Mouse (Mus musculus): ENCODE results near the gene Olfr435.
"Not testable (repeated sequence)": the region's sequence is repeated elsewhere in the genome, so short reads cannot be mapped to it uniquely, and the experiment has no call there.

The Olfr435 gene

GRCm38 (mm10) chr6:43196781-43197180 lies at the start of gene Olfr435:
Gene Olfr435 (plus strand): TSS chr6:43197146.
- DNase-seq, result no peak

- no peak for DNase-seq
Observed at GRCm38 (mm10) chr6:43159502-43159901, 37.4 kb upstream of the Olfr435 start.

- DNase-seq, result no peak
Observed at GRCm38 (mm10) chr6:43162982-43163381, 34.0 kb upstream of the Olfr435 start, which contains the start of gene Olfr437. Gene Olfr437 (plus strand): TSS chr6:43163282.

- no peak for DNase-seq
Observed at GRCm38 (mm10) chr6:43167246-43167645, 29.7 kb upstream of the Olfr435 start.

GRCm38 (mm10) chr6:43171840-43172239 lies 25.1 kb upstream of the Olfr435 start, which contains the start of gene Olfr13:
Gene Olfr13 (plus strand): TSS chr6:43172140.
- no peak for DNase-seq

GRCm38 (mm10) chr6:43178129-43178528 lies 18.8 kb upstream of the Olfr435 start:
- DNase-seq, result no peak

GRCm38 (mm10) chr6:43178584-43179501 lies 18.1 kb upstream of the Olfr435 start:
- DNase-seq, result no peak

GRCm38 (mm10) chr6:43190986-43191385 lies 6.0 kb upstream of the Olfr435 start:
- no peak for DNase-seq

GRCm38 (mm10) chr6:43198094-43198493 lies 1.1 kb downstream of the Olfr435 start:
- no peak for DNase-seq

GRCm38 (mm10) chr6:43202786-43203185 lies 5.8 kb downstream of the Olfr435 start:
- no peak for DNase-seq

- DNase-seq, result no peak
Observed at GRCm38 (mm10) chr6:43205355-43205754, 8.4 kb downstream of the Olfr435 start.

GRCm38 (mm10) chr6:43212873-43213272 lies 15.9 kb downstream of the Olfr435 start, which contains the start of gene Olfr434:
Gene Olfr434 (plus strand): TSS chr6:43213021.
- not testable (repeated sequence) for DNase-seq

- not testable (repeated sequence) for DNase-seq
Observed at GRCm38 (mm10) chr6:43231255-43231654, 34.3 kb downstream of the Olfr435 start, which contains the start of gene Olfr47. Gene Olfr47 (plus strand): TSS chr6:43231529.

GRCm38 (mm10) chr6:43242061-43242460 lies 45.1 kb downstream of the Olfr435 start:
- DNase-seq, result no peak

- DNase-seq, result no peak
Observed at GRCm38 (mm10) chr6:43247396-43247795, 50.5 kb downstream of the Olfr435 start.

- DNase-seq, result no peak
Observed at GRCm38 (mm10) chr6:43252994-43253393, 56.0 kb downstream of the Olfr435 start.
